Mouse (Mus musculus) forebrain, postnatal 0 days (tissue): ENCODE results near the gene Rpl23a. TPM values are rescaled to one million over a fixed set of nuclear protein-coding genes. Genes with fewer than 3 reads are reported as not detected.

Experiments
- ATAC-seq: fragments of 200-750 bp; cut with Nextera tagmentation; 2 replicates; pipeline ENCODE4 v1.8.0; 2017; ENCODE audit warnings: mild to moderate bottlenecking, moderate library complexity
- DNase-seq: peaks from one replicate; pipeline ENCODE4 v3.0.0-alpha.2; 2015
- H3K27ac ChIP-seq: fragments of 300-500 bp; sonication (generic); 2 replicates; pipeline ENCODE4 v1.5.1; 2014; ENCODE audit warnings: low read depth, mild to moderate bottlenecking, antibody characterized with exemption, low read length, moderate library complexity, mixed read lengths
- H3K27me3 ChIP-seq: fragments of 300-500 bp; sonication (generic); 2 replicates; pipeline ENCODE4 v1.6.1; 2014; ENCODE audit warnings: mild to moderate bottlenecking, low read length, mixed read lengths; ENCODE audit not compliant: insufficient read depth
- H3K36me3 ChIP-seq: fragments of 300-500 bp; sonication (generic); 2 replicates; pipeline ENCODE4 v1.6.1; 2014; ENCODE audit warnings: mild to moderate bottlenecking, moderate library complexity; ENCODE audit not compliant: insufficient read depth
- H3K4me1 ChIP-seq: fragments of 300-500 bp; sonication (generic); 2 replicates; pipeline ENCODE4 v1.6.1; 2014; ENCODE audit warnings: antibody characterized with exemption; ENCODE audit not compliant: insufficient read depth
- H3K4me2 ChIP-seq: fragments of 300-500 bp; sonication (generic); 2 replicates; pipeline ENCODE4 v1.6.1; 2014; ENCODE audit warnings: low read depth, mild to moderate bottlenecking, moderate library complexity
- H3K4me3 ChIP-seq: fragments of 300-500 bp; sonication (generic); 2 replicates; pipeline ENCODE4 v1.5.1; 2014; ENCODE audit warnings: low read depth, low read length, mixed read lengths
- H3K9ac ChIP-seq: fragments of 300-500 bp; sonication (generic); 2 replicates; pipeline ENCODE4 v1.6.1; 2014; ENCODE audit warnings: mild to moderate bottlenecking
- H3K9me3 ChIP-seq: fragments of 300-500 bp; sonication (generic); 2 replicates; pipeline ENCODE4 v1.6.1; 2016; ENCODE audit warnings: low read length
- CTCF ChIP-seq: sonication (generic); IDR thresholded peaks from 2 replicates; pipeline ENCODE4 v1.5.1; 2016; ENCODE audit warnings: antibody characterized with exemption, control low read depth, low read depth
- WGBS: fragments of 180-500 bp; shearing (Covaris S2); extraction: QIAGEN DNeasy Blood & Tissue Kit; methylation state at CpG from one replicate; pipeline ENCODE4 v1.1.7; 2014; 5-methylcytosine and 5-hydroxymethylcytosine counted together
- polyA plus RNA-seq: library from polyadenylated mRNA; unstranded; fragments of >200 nt; fragmentation: Nextera tagmentation; extraction: Ambion mirVana; gene quantifications from 2 replicates; pipeline ENCODE4 v1.2.1, GENCODE M21; 2015
- total RNA-seq: library from RNA; depleted of rRNA; stranded (reverse); fragments of >200 nt; gene quantifications from 2 replicates; pipeline ENCODE4 v1.2.3, GENCODE M21; 2014

The Rpl23a gene
- total and polyA plus RNA-seq, 2 experiments from 2014 or later: 772 to 938 TPM

DNA sequence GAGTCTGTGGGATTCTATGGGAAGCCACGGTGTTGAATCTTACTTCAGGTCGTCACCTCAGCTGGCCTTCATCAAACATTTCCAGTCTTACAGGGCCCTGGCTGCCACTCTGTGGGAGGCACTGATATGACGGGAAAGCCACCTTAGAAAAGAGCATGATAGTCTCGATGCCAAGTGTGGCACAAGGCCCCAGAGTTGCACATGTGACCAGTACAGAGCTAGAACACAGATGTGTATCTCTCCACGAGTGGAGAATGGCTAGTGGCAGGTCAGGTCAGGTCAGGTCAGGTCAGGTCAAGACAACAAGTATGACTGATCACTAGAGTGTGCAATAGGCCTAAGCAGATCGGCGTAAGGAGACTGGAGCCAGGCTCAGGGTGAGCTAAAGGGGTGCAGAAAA lies 27.2 kb upstream of the Rpl23a start:
- no peaks in the 10 kb centered on the region for H3K4me1 ChIP-seq
- H3K9me3 ChIP-seq: no peaks in the 10 kb centered on the region
- no peak overlapping the region for H3K9ac ChIP-seq
- no peak overlapping the region for H3K4me2 ChIP-seq
- no peak for TF ChIP-seq CTCF
- H3K27me3 ChIP-seq: no peaks in the 10 kb centered on the region
- WGBS: 83% methylated on average over 7 of the region's 7 CpGs
- no peak for ATAC-seq
- no peak overlapping the region for H3K27ac ChIP-seq
- H3K36me3 ChIP-seq: peaks cover 98% of the 10 kb centered on the region
- no peak for DNase-seq
- H3K4me3 ChIP-seq: no peak overlapping the region

DNA sequence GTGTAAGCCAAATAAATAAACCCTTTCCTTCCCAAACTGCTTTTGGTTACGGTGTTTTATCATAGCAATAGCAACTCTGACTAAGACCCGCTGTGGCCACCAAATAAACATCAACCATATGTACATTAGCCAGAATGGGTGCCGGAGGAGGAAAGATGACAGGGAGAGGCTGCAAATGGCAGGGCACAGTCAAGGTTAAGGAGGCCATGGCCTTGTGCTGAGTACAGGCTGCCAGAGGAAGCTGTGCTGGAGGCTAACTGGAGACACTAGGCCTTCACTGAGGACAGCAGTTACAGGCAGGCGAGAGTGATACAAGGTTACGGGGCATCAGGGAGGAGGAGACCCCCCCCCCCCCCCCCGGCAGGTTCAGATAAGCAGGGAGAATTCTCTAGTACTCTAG lies 26.5 kb upstream of the Rpl23a start:
- Histone ChIP-seq H3K4me1 (no peaks in the 10 kb centered on the region), H3K36me3 (peaks cover 94% of the 10 kb centered on the region), H3K27me3 (no peaks in the 10 kb centered on the region), H3K27ac (no peak overlapping the region), H3K9ac (no peak overlapping the region), H3K4me2 (no peak overlapping the region), H3K9me3 (no peaks in the 10 kb centered on the region), H3K4me3 (no peak overlapping the region)
- ATAC-seq (no peak), DNase-seq (no peak)
- WGBS: 98% methylated on average over 6 of the region's 6 CpGs
- TF ChIP-seq CTCF: no peak

DNA sequence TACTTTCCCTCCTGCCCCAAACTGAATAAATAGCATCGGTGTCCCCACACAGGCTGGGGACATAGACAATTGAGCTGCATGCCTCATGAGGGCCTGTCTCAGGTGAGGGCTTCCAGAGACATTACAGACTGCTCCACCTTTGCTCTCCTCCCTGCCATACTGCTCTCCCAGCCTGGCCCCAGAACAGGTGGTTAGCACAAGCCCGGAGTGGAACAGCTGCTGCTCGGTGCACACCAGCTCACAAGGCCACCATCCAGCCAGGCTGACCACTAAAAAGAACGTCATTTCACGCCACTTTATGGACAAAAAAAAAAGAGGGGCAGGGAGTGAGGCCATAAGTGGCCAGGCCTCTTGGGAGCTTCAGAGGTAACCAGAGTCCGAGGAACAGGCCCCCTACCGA lies 23.8 kb upstream of the Rpl23a start:
- Histone ChIP-seq H3K9ac (no peak overlapping the region), H3K27me3 (no peaks in the 10 kb centered on the region), H3K36me3 (peaks cover 72% of the 10 kb centered on the region), H3K4me2 (no peak overlapping the region), H3K27ac (no peak overlapping the region), H3K4me3 (no peak overlapping the region), H3K4me1 (no peaks in the 10 kb centered on the region), H3K9me3 (no peaks in the 10 kb centered on the region)
- DNase-seq (no peak), ATAC-seq (no peak)
- TF ChIP-seq CTCF: no peak
- 91% methylated on average over 7 of the region's 7 CpGs for WGBS

DNA sequence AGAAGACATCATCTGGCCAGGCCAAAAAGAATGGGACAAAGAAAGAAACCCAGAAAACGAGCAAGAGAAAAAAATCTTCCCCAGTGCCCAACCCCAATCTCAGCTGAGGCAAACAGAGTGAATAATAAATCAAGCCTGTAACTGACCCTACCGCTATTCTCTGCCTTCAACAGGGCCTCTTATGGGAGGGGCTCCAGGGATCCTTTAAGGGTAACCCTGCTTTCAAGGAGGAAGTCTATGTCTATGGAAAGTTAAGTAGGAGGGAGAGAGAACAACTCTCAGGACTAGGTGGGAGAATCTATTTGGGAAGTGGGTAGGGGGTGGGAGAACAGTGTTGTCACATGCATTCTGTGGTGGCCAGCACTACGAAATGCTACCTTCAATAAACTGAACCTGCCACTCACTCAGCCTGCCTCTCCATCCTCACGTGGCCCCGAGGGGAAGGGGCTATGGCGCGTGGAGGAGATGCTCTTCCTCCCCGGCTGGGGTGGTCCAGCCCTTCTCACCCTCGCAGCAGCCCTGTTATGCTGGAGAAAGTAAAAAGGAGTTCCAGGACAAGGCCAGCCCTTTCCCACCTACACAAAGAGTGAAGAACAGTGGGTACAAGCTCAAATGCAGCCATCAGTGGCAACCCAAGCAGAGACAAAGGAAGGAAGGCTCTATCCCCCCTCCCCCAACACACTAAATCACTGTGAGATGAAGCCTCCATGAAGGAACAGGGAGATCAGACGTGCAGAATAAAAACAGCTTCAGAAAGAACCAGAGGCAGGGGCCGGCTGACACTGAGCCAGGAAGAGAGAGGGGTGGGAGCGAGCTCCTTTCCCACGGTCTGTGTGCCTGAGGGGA lies 22.2 kb upstream of the Rpl23a start:
- peaks cover 56% of the 10 kb centered on the region for H3K36me3 ChIP-seq
- H3K9ac ChIP-seq: no peak overlapping the region
- no peak overlapping the region for H3K4me3 ChIP-seq
- DNase-seq (no peak), ATAC-seq (peak; percentile 23; the same call in 1 of the 2 replicates)
- 65% methylated on average over 13 of the region's 13 CpGs for WGBS
- no peak overlapping the region for H3K4me2 ChIP-seq
- no peaks in the 10 kb centered on the region for H3K9me3 ChIP-seq
- H3K4me1 ChIP-seq: no peaks in the 10 kb centered on the region
- H3K27me3 ChIP-seq: no peaks in the 10 kb centered on the region
- peak overlapping the region; percentile 40; the same call in 1 of the 2 replicates for H3K27ac ChIP-seq
- no peak for TF ChIP-seq CTCF

DNA sequence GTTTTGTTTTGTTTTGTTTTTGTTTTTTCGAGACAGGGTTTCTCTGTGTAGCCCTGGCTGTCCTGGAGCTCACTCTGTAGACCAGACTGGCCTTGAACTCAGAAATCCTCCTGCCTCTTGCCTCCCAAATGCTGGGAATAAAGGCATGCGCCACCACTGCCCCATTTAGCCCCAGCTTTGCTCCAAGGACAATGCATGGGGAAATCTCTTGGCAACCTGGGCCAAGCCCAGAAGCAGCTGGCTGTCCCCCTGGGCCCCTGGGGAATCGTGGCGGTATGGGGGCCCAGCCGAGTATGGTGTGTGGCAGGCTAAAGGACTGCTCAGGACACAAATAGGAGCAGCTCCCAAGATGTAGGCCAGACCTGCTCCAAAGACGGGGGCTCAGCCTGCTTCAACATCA lies 20.9 kb upstream of the Rpl23a start:
- WGBS: 78% methylated on average over 6 of the region's 6 CpGs
- H3K27ac ChIP-seq: no peak overlapping the region

DNA sequence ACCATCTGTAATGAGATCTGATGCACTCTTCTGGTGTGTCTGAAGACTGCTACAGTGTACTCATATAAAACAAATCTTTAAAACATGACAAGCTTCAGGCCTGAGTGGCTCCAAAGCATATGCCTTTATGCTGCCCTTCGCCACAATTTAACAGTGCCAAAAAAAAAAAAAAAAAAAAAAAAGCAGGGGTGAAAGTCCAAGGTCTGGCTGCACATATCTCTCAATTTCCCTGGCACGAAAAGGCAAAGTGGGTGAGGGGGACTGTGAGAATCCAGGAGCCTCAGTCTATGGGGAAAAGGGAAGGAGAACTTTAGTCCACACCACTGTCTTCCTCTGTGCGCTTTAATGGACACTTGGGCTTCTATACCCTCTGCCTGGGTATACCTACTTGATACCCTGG lies 19.0 kb upstream of the Rpl23a start:
- Histone ChIP-seq H3K27ac (no peak overlapping the region), H3K4me3 (no peak overlapping the region), H3K27me3 (no peaks in the 10 kb centered on the region), H3K9ac (no peak overlapping the region), H3K9me3 (no peaks in the 10 kb centered on the region), H3K36me3 (peaks cover 24% of the 10 kb centered on the region), H3K4me1 (no peaks in the 10 kb centered on the region), H3K4me2 (no peak overlapping the region)
- 92% methylated on average over 3 of the region's 3 CpGs for WGBS
- no peak for TF ChIP-seq CTCF
- DNase-seq: no peak
- ATAC-seq: no peak

More for the DNA sequence above, 20.9 kb upstream of the Rpl23a start:
- DNase-seq: no peak
- no peak overlapping the region for H3K4me3 ChIP-seq
- no peaks in the 10 kb centered on the region for H3K4me1 ChIP-seq
- no peaks in the 10 kb centered on the region for H3K27me3 ChIP-seq
- no peak overlapping the region for H3K9ac ChIP-seq
- no peak overlapping the region for H3K4me2 ChIP-seq
- no peak for ATAC-seq
- no peak for TF ChIP-seq CTCF
- no peaks in the 10 kb centered on the region for H3K9me3 ChIP-seq
- H3K36me3 ChIP-seq: peaks cover 43% of the 10 kb centered on the region

DNA sequence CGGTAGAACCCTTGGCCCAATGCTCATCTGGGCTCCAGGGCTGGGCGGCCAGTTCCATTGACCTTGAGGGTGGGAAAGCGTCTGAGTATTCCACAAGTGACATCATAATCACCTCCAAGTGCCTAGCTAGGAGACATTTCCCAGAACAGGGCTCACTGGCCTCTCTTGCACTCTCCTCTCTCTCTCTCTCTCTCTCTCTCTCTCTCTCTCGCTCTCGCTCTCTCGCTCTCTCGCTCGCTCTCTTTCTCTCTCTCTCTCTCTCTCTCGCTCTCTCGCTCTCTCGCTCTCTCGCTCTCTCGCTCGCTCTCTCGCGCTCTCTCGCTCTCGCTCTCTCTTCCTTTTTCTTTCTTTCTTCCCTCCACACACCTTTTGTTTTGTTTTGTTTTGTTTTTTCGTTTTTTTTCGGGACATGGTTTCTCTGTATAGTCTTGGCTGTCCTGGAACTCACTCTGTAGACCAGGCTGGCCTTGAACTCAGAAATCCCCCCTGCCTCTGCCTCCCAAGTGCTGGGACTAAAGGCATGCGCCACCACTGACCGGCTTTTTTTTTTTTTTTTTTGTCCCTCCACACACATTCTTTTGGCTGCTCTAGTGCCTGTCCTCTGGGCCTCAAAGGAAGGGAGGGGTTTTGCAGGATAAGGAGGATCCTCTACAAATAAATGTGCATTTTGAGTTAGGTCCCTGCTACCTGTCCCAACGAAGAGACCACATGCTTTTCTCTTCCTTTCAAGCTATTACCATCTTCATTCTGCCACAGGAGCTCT lies 11.9 kb upstream of the Rpl23a start:
- Histone ChIP-seq H3K9ac (no peak overlapping the region), H3K27ac (no peak overlapping the region), H3K4me2 (peak overlapping the region; percentile 44), H3K36me3 (peaks cover 24% of the 10 kb centered on the region), H3K4me1 (0 out of 2 replicates have a peak, but pooled peaks cover 1% of the 10 kb centered on the region), H3K9me3 (no peaks in the 10 kb centered on the region), H3K4me3 (peak overlapping the region; percentile 24), H3K27me3 (no peaks in the 10 kb centered on the region)
- no peak for DNase-seq
- 63% methylated on average over 23 of the region's 23 CpGs for WGBS
- ATAC-seq: no peak
- TF ChIP-seq CTCF: no peak
